Mouse (Mus musculus) heart, embryonic 16.5 days (tissue): Measurements from ENCODE around the gene Slc38a10. TPM values are rescaled to one million over a fixed set of nuclear protein-coding genes. Genes with fewer than 3 reads are reported as not detected.
A peak's percentile ranks its signal among the peaks of the same experiment; 100 is the strongest.

Experiments used
- ATAC-seq: fragments of 200-750 bp; cut with Nextera tagmentation; replicated peaks from 2 replicates; pipeline ENCODE4 v1.8.0; 2017; ENCODE audit warnings: moderate number of reproducible peaks; ENCODE audit not compliant: insufficient read depth, low FRiP score; ENCODE audit errors: extremely low read depth
- H3K27ac ChIP-seq: fragments of 300-500 bp; sonication (generic); 2 replicates; pipeline ENCODE4 v1.5.1; 2014; ENCODE audit warnings: mild to moderate bottlenecking, low read length, control low read depth, moderate library complexity
- H3K27me3 ChIP-seq: fragments of 300-500 bp; sonication (generic); 2 replicates; pipeline ENCODE4 v1.6.1; 2014; ENCODE audit warnings: low read length, mixed read lengths; ENCODE audit not compliant: control insufficient read depth, insufficient read depth
- H3K36me3 ChIP-seq: fragments of 300-500 bp; sonication (generic); 2 replicates; pipeline ENCODE4 v1.6.1; 2014; ENCODE audit not compliant: control insufficient read depth, insufficient read depth
- H3K4me1 ChIP-seq: fragments of 300-500 bp; sonication (generic); 2 replicates; pipeline ENCODE4 v1.6.1; 2014; ENCODE audit warnings: low read length, mixed read lengths; ENCODE audit not compliant: control insufficient read depth, insufficient read depth
- H3K4me2 ChIP-seq: fragments of 300-500 bp; sonication (generic); 2 replicates; pipeline ENCODE4 v1.6.1; 2014; ENCODE audit warnings: low read depth, mild to moderate bottlenecking, control low read depth, low read length
- H3K4me3 ChIP-seq: fragments of 300-500 bp; sonication (generic); 2 replicates; pipeline ENCODE4 v1.5.1; 2014; ENCODE audit warnings: mild to moderate bottlenecking, control low read depth, low read length
- H3K9ac ChIP-seq: fragments of 300-500 bp; sonication (generic); 2 replicates; pipeline ENCODE4 v1.6.1; 2014; ENCODE audit warnings: low read length, control low read depth
- H3K9me3 ChIP-seq: fragments of 300-500 bp; sonication (generic); replicated peaks from 2 replicates; pipeline ENCODE4 v1.6.1; 2016; ENCODE audit warnings: low read length; ENCODE audit not compliant: control insufficient read depth
- WGBS: fragments of 180-500 bp; shearing (Covaris S2); extraction: QIAGEN DNeasy Blood & Tissue Kit; methylation state at CpG from one replicate; pipeline ENCODE4 v1.1.7; 2014; 5-methylcytosine and 5-hydroxymethylcytosine counted together
- polyA plus RNA-seq: library from polyadenylated mRNA; unstranded; fragments of >200 nt; fragmentation: Nextera tagmentation; extraction: Ambion mirVana; gene quantifications from 2 replicates; pipeline ENCODE4 v1.2.1, GENCODE M21; 2015

The Slc38a10 gene
- polyA plus RNA-seq, 1 experiment from 2014 or later, result 87.3 TPM

DNA sequence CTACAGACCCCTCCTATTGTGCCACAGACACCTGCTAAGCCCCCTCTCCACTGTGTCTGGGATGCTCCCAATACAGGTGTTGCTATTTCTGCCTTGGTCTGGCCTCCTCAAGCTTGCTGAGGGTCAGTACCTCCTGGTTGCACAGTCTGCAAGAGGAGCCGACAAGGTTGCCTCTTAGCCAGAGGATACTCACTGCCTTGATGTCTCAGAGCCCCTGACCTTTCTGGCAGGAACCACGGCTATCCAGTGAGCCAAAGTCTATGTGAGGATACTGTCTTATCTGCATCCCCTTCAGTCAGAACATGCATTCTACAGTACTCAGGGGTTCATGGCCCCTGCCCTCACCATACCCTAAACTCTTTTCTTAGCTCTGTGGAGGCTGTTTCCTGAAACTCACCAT lies 33.5 kb downstream of the Slc38a10 start:
- ATAC-seq, result no peak
- peaks cover 10% of the 10 kb centered on the region for H3K36me3 ChIP-seq
- WGBS, result 83% methylated on average over 2 of the region's 2 CpGs

DNA sequence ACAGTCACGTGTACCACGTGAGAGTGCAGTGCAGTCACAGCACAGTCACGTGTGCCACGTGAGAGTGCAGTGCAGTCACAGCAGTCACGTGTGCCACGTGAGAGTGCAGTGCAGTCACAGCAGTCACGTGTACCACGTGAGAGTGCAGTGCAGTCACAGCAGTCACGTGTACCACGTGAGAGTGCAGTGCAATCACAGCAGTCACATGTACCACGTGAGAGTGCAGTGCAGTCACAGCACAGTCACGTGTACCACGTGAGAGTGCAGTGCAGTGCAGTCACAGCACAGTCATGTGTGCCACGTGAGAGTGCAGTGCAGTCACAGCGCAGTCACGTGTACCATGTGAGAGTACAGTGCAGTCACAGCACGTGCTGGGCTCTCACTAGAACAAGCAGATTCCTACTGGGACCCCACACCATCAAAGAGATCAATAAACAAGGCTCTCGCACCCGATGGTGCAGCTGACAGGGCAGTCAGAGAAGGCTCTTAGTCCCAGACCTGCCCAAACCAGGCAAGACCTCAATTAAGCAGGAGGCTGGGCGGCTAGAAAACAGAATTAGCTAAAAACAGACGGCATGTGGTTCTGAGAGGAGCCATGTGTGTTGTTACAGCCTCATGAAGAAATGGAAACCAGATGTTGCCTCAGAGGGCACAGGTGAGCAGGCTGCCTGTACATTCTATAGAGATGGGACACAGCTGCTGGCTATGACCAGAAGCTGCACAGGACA lies 36.5 kb downstream of the Slc38a10 start:
- Histone ChIP-seq H3K4me1 (peaks cover 30% of the 10 kb centered on the region), H3K9ac (no peak overlapping the region), H3K27ac (no peak overlapping the region), H3K27me3 (no peaks in the 10 kb centered on the region), H3K4me2 (no peak overlapping the region), H3K9me3 (no peaks in the 10 kb centered on the region), H3K4me3 (no peak overlapping the region), H3K36me3 (peaks cover 18% of the 10 kb centered on the region)
- ATAC-seq, result no peak
- 94% methylated on average over 21 of the region's 21 CpGs for WGBS

More for the DNA sequence above, 33.5 kb downstream of the Slc38a10 start:
- Histone ChIP-seq H3K27me3 (no peaks in the 10 kb centered on the region), H3K4me1 (peaks cover 19% of the 10 kb centered on the region), H3K9ac (no peak overlapping the region), H3K4me2 (no peak overlapping the region), H3K4me3 (no peak overlapping the region), H3K27ac (no peak overlapping the region), H3K9me3 (no peaks in the 10 kb centered on the region)

DNA sequence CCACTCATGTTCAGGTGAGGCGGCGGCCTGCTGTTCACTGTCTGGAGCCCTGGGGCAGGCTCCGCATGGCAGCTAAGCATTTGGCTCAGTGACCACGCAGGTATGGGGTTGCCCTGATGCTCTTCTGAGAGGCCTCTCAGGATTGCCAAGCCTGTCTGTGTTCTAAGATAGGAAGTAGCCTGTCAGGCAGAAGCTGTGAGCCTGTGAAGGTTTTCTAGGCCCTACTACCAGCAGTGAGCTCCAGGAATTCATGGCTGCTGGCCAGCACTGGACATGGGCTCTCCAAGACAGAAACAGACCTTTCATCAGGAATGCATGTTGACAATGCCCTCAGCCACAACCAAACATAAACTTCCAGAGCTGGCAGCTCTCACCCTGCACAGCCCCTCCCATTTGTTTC lies 39.0 kb downstream of the Slc38a10 start:
- H3K27ac ChIP-seq, result peak overlapping the region; percentile 74
- H3K4me1 ChIP-seq, result peaks cover 30% of the 10 kb centered on the region
- ATAC-seq, result peak; percentile 86
- no peak overlapping the region for H3K9ac ChIP-seq
- no peak overlapping the region for H3K4me3 ChIP-seq
- no peaks in the 10 kb centered on the region for H3K9me3 ChIP-seq
- H3K27me3 ChIP-seq, result no peaks in the 10 kb centered on the region
- H3K4me2 ChIP-seq, result no peak overlapping the region
- peaks cover 30% of the 10 kb centered on the region for H3K36me3 ChIP-seq
- WGBS, result 43% methylated on average over 4 of the region's 4 CpGs

DNA sequence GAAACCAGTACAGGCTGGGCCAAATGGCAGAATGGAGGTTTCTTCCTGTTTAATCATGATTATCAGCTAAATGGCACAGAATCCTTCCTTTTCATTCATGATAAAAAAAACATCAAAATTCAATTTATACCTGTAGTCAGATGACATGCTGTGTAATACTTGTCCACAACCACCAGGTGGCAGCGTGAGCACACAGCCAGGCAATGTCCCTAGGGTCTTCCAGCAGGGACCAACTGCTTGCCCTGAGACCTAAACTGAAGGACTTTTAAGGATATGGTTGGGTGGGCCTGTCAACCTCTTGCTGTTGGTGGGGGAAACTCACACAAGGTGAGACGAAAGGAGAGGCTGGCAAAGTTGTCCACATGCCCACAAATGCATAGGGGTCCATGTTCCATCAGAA lies 40.1 kb downstream of the Slc38a10 start:
- peaks cover 29% of the 10 kb centered on the region for H3K36me3 ChIP-seq
- no peak for ATAC-seq
- H3K4me2 ChIP-seq, result no peak overlapping the region
- no peak overlapping the region for H3K4me3 ChIP-seq
- H3K27me3 ChIP-seq, result no peaks in the 10 kb centered on the region
- no peaks in the 10 kb centered on the region for H3K9me3 ChIP-seq
- no peak overlapping the region for H3K27ac ChIP-seq
- no peak overlapping the region for H3K9ac ChIP-seq
- H3K4me1 ChIP-seq, result peaks cover 30% of the 10 kb centered on the region
- WGBS, result 13% methylated on average over 2 of the region's 2 CpGs

DNA sequence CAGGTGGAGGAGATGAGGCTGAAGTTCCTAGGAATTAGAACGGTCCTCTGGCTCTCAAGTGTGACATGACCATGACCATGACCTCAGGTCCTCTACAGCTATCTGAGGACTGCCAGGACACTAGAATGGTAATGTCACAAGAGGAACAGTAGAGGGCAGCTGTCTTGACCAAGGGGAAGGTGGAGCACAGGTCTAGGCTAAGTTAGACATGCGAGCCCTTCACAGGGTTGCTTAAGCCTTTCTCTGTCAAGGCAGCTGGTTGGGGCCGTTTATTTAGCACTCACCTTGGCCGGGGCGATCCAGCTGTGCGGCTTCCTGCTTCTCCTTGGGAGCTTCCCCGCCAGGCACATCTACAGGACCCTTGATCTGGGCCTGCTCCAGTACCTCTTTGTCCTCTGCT lies 40.6 kb downstream of the Slc38a10 start:
- Histone ChIP-seq H3K27me3 (no peaks in the 10 kb centered on the region), H3K9me3 (no peaks in the 10 kb centered on the region), H3K36me3 (peaks cover 31% of the 10 kb centered on the region), H3K4me3 (no peak overlapping the region), H3K9ac (no peak overlapping the region), H3K4me2 (no peak overlapping the region), H3K4me1 (peaks cover 30% of the 10 kb centered on the region), H3K27ac (no peak overlapping the region)
- 71% methylated on average over 7 of the region's 7 CpGs for WGBS
- no peak for ATAC-seq

DNA sequence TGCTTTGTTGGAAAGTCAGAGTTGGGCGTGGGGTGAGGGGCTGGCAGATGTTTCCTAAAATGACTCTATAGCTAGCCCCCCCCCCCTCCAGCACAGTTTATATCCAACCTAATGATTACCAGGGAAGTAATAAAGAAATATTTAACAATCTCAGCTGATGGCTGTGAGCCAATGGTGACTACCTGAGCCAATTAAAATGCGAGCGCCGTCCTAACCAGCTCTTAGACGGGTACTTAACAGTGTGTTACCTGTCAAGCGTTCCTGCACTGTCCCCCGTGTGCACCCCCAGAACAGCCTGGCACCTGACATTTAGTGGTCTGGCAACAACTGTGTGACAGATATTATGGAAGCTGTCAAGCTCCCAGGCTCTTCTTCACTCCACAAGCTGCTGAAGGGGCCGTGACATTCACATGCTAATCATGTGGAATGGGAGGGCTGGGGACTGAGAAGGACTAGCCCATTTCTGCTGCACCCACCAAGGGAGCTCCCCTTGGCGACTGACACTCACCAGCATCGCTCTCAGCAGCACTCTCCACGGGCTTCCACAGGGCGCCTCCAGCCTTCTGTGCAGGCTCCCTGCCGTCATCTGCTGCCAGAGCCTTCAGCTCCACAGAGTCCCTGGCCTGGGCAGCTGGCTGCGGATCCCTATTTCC lies 41.5 kb downstream of the Slc38a10 start:
- H3K27ac ChIP-seq, result no peak overlapping the region
- H3K9me3 ChIP-seq, result no peaks in the 10 kb centered on the region
- no peak overlapping the region for H3K4me3 ChIP-seq
- no peaks in the 10 kb centered on the region for H3K27me3 ChIP-seq
- no peak overlapping the region for H3K9ac ChIP-seq
- no peak overlapping the region for H3K4me2 ChIP-seq
- WGBS, result 81% methylated on average over 14 of the region's 14 CpGs
- peaks cover 30% of the 10 kb centered on the region for H3K4me1 ChIP-seq
- peaks cover 34% of the 10 kb centered on the region for H3K36me3 ChIP-seq
- ATAC-seq, result no peak

DNA sequence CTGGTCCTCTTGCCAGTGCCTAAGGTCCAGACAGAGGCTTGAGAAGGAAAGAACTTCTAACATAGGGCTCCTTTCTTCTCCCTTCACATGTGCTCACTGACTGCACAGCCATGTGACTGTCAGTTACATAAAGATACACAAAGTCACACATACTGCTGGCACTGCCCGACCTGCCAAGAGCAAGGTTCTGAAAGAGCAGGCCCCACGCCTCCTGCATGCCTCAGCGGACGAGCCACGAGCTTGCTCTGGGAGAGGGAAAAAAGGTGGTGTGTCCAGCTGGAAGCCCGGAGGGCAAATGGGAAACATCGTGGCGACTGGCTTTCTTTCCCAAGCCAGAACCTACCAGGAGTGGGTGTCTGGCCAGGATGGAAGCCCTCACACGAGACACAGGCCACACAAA lies 43.4 kb downstream of the Slc38a10 start:
- Histone ChIP-seq H3K27me3 (no peaks in the 10 kb centered on the region), H3K27ac (no peak overlapping the region), H3K4me1 (peaks cover 22% of the 10 kb centered on the region), H3K9me3 (no peaks in the 10 kb centered on the region), H3K4me2 (no peak overlapping the region), H3K9ac (no peak overlapping the region), H3K36me3 (peaks cover 39% of the 10 kb centered on the region), H3K4me3 (no peak overlapping the region)
- 81% methylated on average over 9 of the region's 9 CpGs for WGBS
- no peak for ATAC-seq

DNA sequence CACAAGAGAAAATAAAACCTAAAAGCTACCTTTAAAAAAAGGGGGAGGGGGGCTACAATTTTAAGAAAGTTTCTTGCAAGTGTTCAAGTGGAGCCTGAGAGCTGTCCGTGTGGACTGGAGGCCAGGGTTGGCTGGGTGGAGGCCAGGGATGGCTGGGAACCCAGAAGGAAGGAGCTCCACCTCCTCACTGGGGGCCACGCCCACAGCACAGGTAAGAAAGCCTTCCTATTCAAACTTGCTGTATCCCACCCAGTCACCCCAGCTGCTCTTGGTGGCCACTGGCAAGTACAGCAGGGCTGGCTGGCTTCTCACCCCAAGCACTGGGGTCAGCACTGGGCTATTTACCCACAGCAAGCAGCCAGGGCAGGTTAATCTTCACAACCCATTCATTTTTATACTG lies 44.1 kb downstream of the Slc38a10 start:
- peaks cover 39% of the 10 kb centered on the region for H3K36me3 ChIP-seq
- H3K27ac ChIP-seq, result no peak overlapping the region
- no peaks in the 10 kb centered on the region for H3K9me3 ChIP-seq
- H3K4me1 ChIP-seq, result peaks cover 16% of the 10 kb centered on the region
- no peak overlapping the region for H3K9ac ChIP-seq
- H3K4me3 ChIP-seq, result no peak overlapping the region
- ATAC-seq, result no peak
- WGBS, result 76% methylated on average over 2 of the region's 2 CpGs
- no peaks in the 10 kb centered on the region for H3K27me3 ChIP-seq
- no peak overlapping the region for H3K4me2 ChIP-seq

DNA sequence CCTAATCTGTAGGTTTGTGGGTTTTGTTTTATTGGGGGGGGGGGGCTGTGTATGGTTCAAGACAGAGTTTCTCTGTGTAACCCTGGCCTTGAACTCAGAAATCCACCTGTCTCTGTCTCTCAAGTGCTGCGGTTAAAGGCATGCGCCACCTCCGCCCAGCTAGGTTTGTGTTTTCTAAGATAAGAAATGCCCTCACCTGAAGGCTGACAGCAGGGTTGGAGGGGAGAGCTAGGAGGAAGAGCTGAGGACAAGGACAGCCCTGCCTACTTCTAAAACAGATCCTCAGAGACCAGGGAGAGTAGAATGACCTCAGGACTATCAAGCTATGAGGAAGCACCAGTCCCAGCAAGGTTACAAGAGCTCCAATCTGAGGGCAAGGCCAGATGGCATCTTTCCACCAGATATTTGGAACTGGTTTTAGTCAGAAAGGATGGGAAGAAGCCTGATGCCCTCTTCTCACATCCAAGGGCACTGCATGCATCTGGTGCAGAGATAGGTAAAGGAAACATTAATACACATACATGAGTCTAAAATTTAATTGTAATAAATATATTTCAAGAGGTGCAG lies 47.6 kb downstream of the Slc38a10 start:
- Histone ChIP-seq H3K4me3 (no peak overlapping the region), H3K9ac (no peak overlapping the region), H3K4me2 (no peak overlapping the region), H3K27ac (no peak overlapping the region), H3K9me3 (no peaks in the 10 kb centered on the region), H3K36me3 (peaks cover 29% of the 10 kb centered on the region), H3K27me3 (no peaks in the 10 kb centered on the region), H3K4me1 (peaks cover 15% of the 10 kb centered on the region)
- WGBS, result 80% methylated on average over 3 of the region's 3 CpGs
- ATAC-seq, result no peak
